Mouse (Mus musculus): Measurements from ENCODE around the gene Prkca.

- no peak for TF ChIP-seq POLR2A (IDR thresholded peaks at IDR 0.05; ENCODE audit: extremely low read depth, insufficient read depth, low read length)
- TF ChIP-seq CTCF (IDR thresholded peaks at IDR 0.05; ENCODE audit: extremely low read depth, insufficient read depth, low read length), result no peak
These were observed 197.8 kb downstream of the Prkca start for GRCm38 (mm10) chr11:108145752-108146496.
